Mouse (Mus musculus) heart, adult 9 months (tissue): ENCODE measurements at regions not wholly inside any gene's neighbourhood (a gene's known extent, or its start where the extent isn't known, plus 50 kb on each side); places are given as distances from the start of the nearest gene placed in this dataset.

Experiments
- DNase-seq, 2 experiments: peaks; one replicate each; pipeline ENCODE4 v3.0.0; 2022; ENCODE audit warnings: low spot score in 2 of 2

DNA sequence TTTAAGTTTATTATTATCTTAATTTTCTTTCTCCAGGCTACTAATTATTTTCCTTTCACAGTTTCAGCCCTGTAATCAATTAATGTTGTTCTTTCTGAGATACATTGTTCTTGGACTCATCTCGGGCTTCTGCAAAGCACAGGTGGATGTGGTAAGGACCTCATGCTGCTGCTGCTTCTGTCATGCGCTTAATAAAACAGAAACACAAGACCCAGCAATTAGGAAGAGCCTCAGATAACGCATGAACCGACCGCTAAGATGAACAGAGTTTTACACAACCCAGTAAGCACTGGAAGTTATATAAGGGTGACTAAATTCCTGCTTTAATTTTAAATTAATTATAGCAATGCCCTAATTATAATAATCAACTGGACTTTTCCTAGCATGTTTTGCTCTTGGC is 70.7 kb upstream of the Gk2 start:
- DNase-seq: no peak
